Mouse (Mus musculus) liver, embryonic 11.5 days (tissue): ENCODE data around the gene Gm10277. TPM values are rescaled to one million over a fixed set of nuclear protein-coding genes. Genes with fewer than 3 reads are reported as not detected.
A peak's percentile ranks its signal among the peaks of the same experiment; 100 is the strongest.

Experiments
- ATAC-seq: fragments of 200-750 bp; cut with Nextera tagmentation; replicated peaks from 2 replicates; pipeline ENCODE4 v1.8.0; 2017; ENCODE audit warnings: moderate number of reproducible peaks, mild to moderate bottlenecking, moderate TSS enrichment, moderate library complexity; ENCODE audit not compliant: low FRiP score
- DNase-seq: peaks from one replicate; pipeline ENCODE4 v3.0.0-alpha.2; 2017; ENCODE audit warnings: low spot score
- H3K27ac ChIP-seq: fragments of 300-500 bp; sonication (generic); 2 replicates; pipeline ENCODE4 v1.5.1; 2014; ENCODE audit warnings: mild to moderate bottlenecking, low read depth, low read length, control low read depth
- H3K27me3 ChIP-seq: fragments of 300-500 bp; sonication (generic); replicated peaks from 2 replicates; pipeline ENCODE4 v1.6.1; 2014; ENCODE audit warnings: low read length, mixed read lengths; ENCODE audit not compliant: control insufficient read depth, insufficient read depth
- H3K36me3 ChIP-seq: fragments of 300-500 bp; sonication (generic); 2 replicates; pipeline ENCODE4 v1.6.1; 2014; ENCODE audit warnings: mild to moderate bottlenecking, low read length, moderate library complexity, mixed read lengths; ENCODE audit not compliant: control insufficient read depth, insufficient read depth
- H3K4me1 ChIP-seq: fragments of 300-500 bp; sonication (generic); replicated peaks from 2 replicates; pipeline ENCODE4 v1.6.1; 2014; ENCODE audit warnings: low read length, mixed read lengths; ENCODE audit not compliant: control insufficient read depth, insufficient read depth
- H3K4me2 ChIP-seq: fragments of 300-500 bp; sonication (generic); 2 replicates; pipeline ENCODE4 v1.6.1; 2014; ENCODE audit warnings: mild to moderate bottlenecking, control low read depth, moderate library complexity
- H3K4me3 ChIP-seq: fragments of 300-500 bp; sonication (generic); 2 replicates; pipeline ENCODE4 v1.5.1; 2014; ENCODE audit warnings: low read depth, low read length, control low read depth
- H3K9ac ChIP-seq: fragments of 300-500 bp; sonication (generic); 2 replicates; pipeline ENCODE4 v1.6.1; 2014; ENCODE audit warnings: low read depth, low read length, control low read depth
- H3K9me3 ChIP-seq: fragments of 300-500 bp; sonication (generic); 2 replicates; pipeline ENCODE4 v1.6.1; 2016; ENCODE audit warnings: low read length, inconsistent platforms, mixed read lengths; ENCODE audit not compliant: control insufficient read depth
- WGBS: fragments of 180-500 bp; shearing (Covaris S2); extraction: QIAGEN DNeasy Blood & Tissue Kit; methylation state at CpG from one replicate; pipeline ENCODE4 v1.1.7; 2014; 5-methylcytosine and 5-hydroxymethylcytosine counted together
- polyA plus RNA-seq: library from polyadenylated mRNA; unstranded; fragments of >200 nt; fragmentation: Nextera tagmentation; extraction: Ambion mirVana; gene quantifications from 2 replicates; pipeline ENCODE4 v1.2.1, GENCODE M21; 2014

Gene Gm10277
- polyA plus RNA-seq, 1 experiment from 2014 or later, result 2.0 TPM

GRCm38 (mm10) chr11:77771879-77772713 lies 15.5 kb downstream of the Gm10277 start:
- Histone ChIP-seq H3K4me3 (0 out of 2 replicates have a peak overlapping the region, but pooled peaks have one; percentile 3), H3K9ac (peak overlapping the region; percentile 41), H3K27ac (peak overlapping the region; percentile 73), H3K36me3 (peaks cover 2% of the 10 kb centered on the region; the same call in 1 of the 2 replicates), H3K27me3 (no peaks in the 10 kb centered on the region), H3K4me1 (peaks cover 68% of the 10 kb centered on the region), H3K4me2 (peak overlapping the region; percentile 56), H3K9me3 (no peaks in the 10 kb centered on the region)
- ATAC-seq (peak; percentile 93), DNase-seq (no peak)
- WGBS, result 31% methylated on average over 8 of the region's 8 CpGs

GRCm38 (mm10) chr11:77770346-77770745 lies 17.2 kb downstream of the Gm10277 start:
- 33% methylated on average over 8 of the region's 8 CpGs for WGBS
- Histone ChIP-seq H3K4me1 (peaks cover 76% of the 10 kb centered on the region), H3K27ac (peak overlapping the region; percentile 73), H3K27me3 (no peaks in the 10 kb centered on the region), H3K9me3 (no peaks in the 10 kb centered on the region), H3K9ac (0 out of 2 replicates have a peak overlapping the region, but pooled peaks have one; percentile 22), H3K4me2 (peak overlapping the region; percentile 29; the same call in 1 of the 2 replicates), H3K4me3 (no peak overlapping the region), H3K36me3 (no peaks in the 10 kb centered on the region)
- ATAC-seq (peak; percentile 25; the same call in 1 of the 2 replicates), DNase-seq (no peak)

GRCm38 (mm10) chr11:77769496-77769895 lies 18.1 kb downstream of the Gm10277 start:
- no peak for ATAC-seq
- Histone ChIP-seq H3K27ac (peak overlapping the region; percentile 48; the same call in 1 of the 2 replicates), H3K4me3 (no peak overlapping the region), H3K4me1 (peaks cover 85% of the 10 kb centered on the region), H3K27me3 (no peaks in the 10 kb centered on the region), H3K9me3 (no peaks in the 10 kb centered on the region), H3K4me2 (no peak overlapping the region), H3K9ac (peak overlapping the region; percentile 35), H3K36me3 (no peaks in the 10 kb centered on the region)
- WGBS, result 70% methylated on average over 4 of the region's 4 CpGs
- DNase-seq, result no peak

GRCm38 (mm10) chr11:77766351-77767001 lies 21.1 kb downstream of the Gm10277 start:
- peak overlapping the region; percentile 81 for H3K9ac ChIP-seq
- peak; percentile 70 for DNase-seq
- WGBS, result under 1% methylated on average over 35 of the region's 35 CpGs

GRCm38 (mm10) chr11:77765459-77765777 lies 22.1 kb downstream of the Gm10277 start:
- H3K4me2 ChIP-seq, result peak overlapping the region; percentile 100

More at GRCm38 (mm10) chr11:77766351-77767001, 21.1 kb downstream of the Gm10277 start:
- H3K9me3 ChIP-seq, result no peaks in the 10 kb centered on the region
- H3K27ac ChIP-seq, result peak overlapping the region; percentile 77
- peak overlapping the region; percentile 87 for H3K4me3 ChIP-seq
- ATAC-seq, result peak; percentile 64
- H3K4me1 ChIP-seq, result peaks cover 72% of the 10 kb centered on the region
- no peaks in the 10 kb centered on the region for H3K36me3 ChIP-seq
- peak overlapping the region; percentile 100 for H3K4me2 ChIP-seq
- no peaks in the 10 kb centered on the region for H3K27me3 ChIP-seq

GRCm38 (mm10) chr11:77764694-77765458 lies 22.7 kb downstream of the Gm10277 start:
- 44% methylated on average over 9 of the region's 9 CpGs for WGBS

More at GRCm38 (mm10) chr11:77765459-77765777, 22.1 kb downstream of the Gm10277 start:
- ATAC-seq (no peak), DNase-seq (no peak)
- Histone ChIP-seq H3K4me1 (peaks cover 62% of the 10 kb centered on the region), H3K27ac (peak overlapping the region; percentile 77), H3K9ac (peak overlapping the region; percentile 81), H3K9me3 (no peaks in the 10 kb centered on the region), H3K27me3 (no peaks in the 10 kb centered on the region), H3K4me3 (peak overlapping the region; percentile 87), H3K36me3 (no peaks in the 10 kb centered on the region)
- 27% methylated on average over 4 of the region's 4 CpGs for WGBS

GRCm38 (mm10) chr11:77763673-77764340 lies 23.7 kb downstream of the Gm10277 start:
- 2% methylated on average over 26 of the region's 26 CpGs for WGBS

More at GRCm38 (mm10) chr11:77764694-77765458, 22.7 kb downstream of the Gm10277 start:
- Histone ChIP-seq H3K9ac (peak overlapping the region; percentile 86), H3K4me3 (peak overlapping the region; percentile 87), H3K9me3 (no peaks in the 10 kb centered on the region), H3K27ac (peak overlapping the region; percentile 77), H3K27me3 (no peaks in the 10 kb centered on the region), H3K4me2 (peak overlapping the region; percentile 100), H3K4me1 (peaks cover 57% of the 10 kb centered on the region), H3K36me3 (no peaks in the 10 kb centered on the region)
- ATAC-seq (no peak), DNase-seq (no peak)

More at GRCm38 (mm10) chr11:77763673-77764340, 23.7 kb downstream of the Gm10277 start:
- H3K4me2 ChIP-seq, result peak overlapping the region; percentile 100
- H3K9ac ChIP-seq, result peak overlapping the region; percentile 86
- peak; percentile 72 for DNase-seq
- H3K27ac ChIP-seq, result peak overlapping the region; percentile 77
- H3K36me3 ChIP-seq, result no peaks in the 10 kb centered on the region
- peak overlapping the region; percentile 87 for H3K4me3 ChIP-seq
- H3K9me3 ChIP-seq, result no peaks in the 10 kb centered on the region
- no peaks in the 10 kb centered on the region for H3K27me3 ChIP-seq
- H3K4me1 ChIP-seq, result peaks cover 46% of the 10 kb centered on the region
- ATAC-seq, result peak; percentile 70
